13 mouse cellular contexts compared by ENCODE assay signal in the genomic region with DNA sequence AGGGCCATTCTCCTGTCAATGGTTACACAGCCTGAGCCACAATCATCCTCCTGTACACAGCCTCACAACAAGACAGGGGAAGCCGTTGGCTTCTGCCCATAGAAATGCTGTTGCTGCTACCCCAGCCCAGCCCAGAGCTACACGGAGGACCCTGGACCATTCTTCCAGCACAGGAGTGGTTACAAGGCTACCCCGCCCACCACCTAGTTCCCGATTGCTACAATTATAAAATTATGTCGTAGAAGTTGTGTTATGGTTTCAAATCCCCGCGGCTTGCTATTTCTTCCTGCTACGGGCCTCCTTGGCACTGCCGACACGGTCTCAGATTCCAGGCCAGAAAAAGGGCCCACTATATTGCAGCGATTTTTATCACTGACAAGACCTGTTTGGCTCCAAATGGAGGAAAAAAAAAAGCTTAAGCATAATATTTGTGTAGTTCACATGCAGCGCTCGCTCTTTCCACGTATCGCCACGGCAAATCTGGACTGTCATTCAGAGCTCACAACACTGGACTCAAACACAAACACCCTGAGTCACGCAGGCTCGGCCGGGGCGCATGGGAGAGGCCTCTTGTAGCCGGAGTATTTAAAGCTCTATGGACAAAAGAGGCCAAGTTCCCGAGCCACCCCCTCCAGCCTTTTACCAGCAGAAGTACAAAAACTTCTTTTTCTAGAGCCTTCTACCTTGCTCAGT.
A peak's percentile ranks its signal among the peaks of the same experiment; 100 is the strongest.
DNase-seq lines count a peak whose midpoint lies in the region; ATAC-seq and TF ChIP-seq lines count a peak whose summit lies in the region.
"Had no signal": no experiment of that assay in that cellular context is flagged by ENCODE, and none has a peak within 500 bp of the region (broad histone marks: within the 10 kb centered on the region; RNA-seq: fewer than 3 reads in every experiment).

No protein-coding gene starts in this region.

- ATAC-seq in midbrain, embryonic 15.5 days (replicated peaks), result no peak
- peak; percentile 38 for ATAC-seq in embryonic facial prominence, embryonic 13.5 days (ENCODE audit: insufficient number of reproducible peaks, insufficient read depth, low FRiP score, low TSS enrichment, low read depth)
- ATAC-seq in intestine, embryonic 16.5 days, result peak; percentile 27; the same call in 1 of the 2 replicates
- ATAC-seq: liver, postnatal 0 days had no signal

- no peak for TF ChIP-seq POLR2A in kidney, adult 2 months (IDR thresholded peaks at IDR 0.05; ENCODE audit: low read depth, low read length)

- H3K4me1 ChIP-seq in midbrain, embryonic 10.5 days, result peaks cover 25% of the 10 kb centered on the region
- peaks cover 7% of the 10 kb centered on the region; the same call in 1 of the 2 replicates for H3K4me1 ChIP-seq in midbrain, embryonic 15.5 days
- peaks cover 47% of the 10 kb centered on the region for H3K4me1 ChIP-seq in embryonic facial prominence, embryonic 13.5 days
- peaks cover 18% of the 10 kb centered on the region for H3K4me1 ChIP-seq in intestine, embryonic 16.5 days (ENCODE audit: control insufficient read depth, insufficient read depth, low read length)
- H3K4me1 ChIP-seq in kidney, adult 2 months (ENCODE audit: control insufficient read depth, insufficient read depth, low read length), result no peaks in the 10 kb centered on the region

- H3K9ac ChIP-seq in midbrain, embryonic 15.5 days, result no peak overlapping the region
- peak overlapping the region; percentile 51; the same call in 1 of the 2 replicates for H3K9ac ChIP-seq in embryonic facial prominence, embryonic 13.5 days
- H3K9ac ChIP-seq in intestine, embryonic 16.5 days (ENCODE audit: low read depth, low read length), result no peak overlapping the region
- H3K9ac ChIP-seq: liver, postnatal 0 days had no signal

- no peak overlapping the region for H3K4me3 ChIP-seq in midbrain, embryonic 10.5 days
- H3K4me3 ChIP-seq in midbrain, embryonic 15.5 days, result no peak overlapping the region
- H3K4me3 ChIP-seq in embryonic facial prominence, embryonic 13.5 days, result no peak overlapping the region
- no peak overlapping the region for H3K4me3 ChIP-seq in intestine, embryonic 16.5 days (ENCODE audit: low read length)
- no peak overlapping the region for H3K4me3 ChIP-seq in kidney, adult 2 months (ENCODE audit: insufficient read depth, low read depth, low read length)
- H3K4me3 ChIP-seq: erythroblast, embryonic 14.5 days had no signal

- TF ChIP-seq CTCF in kidney, adult 2 months (conservative IDR thresholded peaks at IDR 0.05; ENCODE audit: insufficient read depth, insufficient read length, low read depth, low read length), result no peak

- H3K27me3 ChIP-seq in midbrain, embryonic 10.5 days (ENCODE audit: low read depth, poor library complexity, severe bottlenecking), result 0 out of 2 replicates have a peak, but pooled peaks cover 16% of the 10 kb centered on the region
- 0 out of 2 replicates have a peak, but pooled peaks cover 3% of the 10 kb centered on the region for H3K27me3 ChIP-seq in midbrain, embryonic 15.5 days (replicated peaks)
- no peaks in the 10 kb centered on the region for H3K27me3 ChIP-seq in embryonic facial prominence, embryonic 13.5 days
- H3K27me3 ChIP-seq in intestine, embryonic 16.5 days (replicated peaks; ENCODE audit: control insufficient read depth, insufficient read depth, low read length), result no peaks in the 10 kb centered on the region
- H3K27me3 ChIP-seq in kidney, adult 2 months (replicated peaks; ENCODE audit: control insufficient read depth, insufficient read depth, low read length), result no peaks in the 10 kb centered on the region

- no peak overlapping the region for H3K4me2 ChIP-seq in midbrain, embryonic 15.5 days
- no peak overlapping the region for H3K4me2 ChIP-seq in embryonic facial prominence, embryonic 13.5 days
- H3K4me2 ChIP-seq in intestine, embryonic 16.5 days (ENCODE audit: low read depth, low read length), result peak overlapping the region; percentile 5; the same call in 1 of the 2 replicates

- 83% methylated on average over 22 of the region's 22 CpGs for WGBS in midbrain, embryonic 10.5 days
- 61% methylated on average over 22 of the region's 22 CpGs for WGBS in midbrain, embryonic 15.5 days
- 39% methylated on average over 22 of the region's 22 CpGs for WGBS in embryonic facial prominence, embryonic 13.5 days
- WGBS in intestine, embryonic 16.5 days, result 53% methylated on average over 22 of the region's 22 CpGs
- WGBS in kidney, adult 2 months, result 75% methylated on average over 22 of the region's 22 CpGs

- DNase-seq in midbrain, embryonic 10.5 days (ENCODE audit: low spot score), result no peak
- peak; percentile 50 for DNase-seq in lung, postnatal 25 days (ENCODE audit: low spot score)
- DNase-seq in cerebellum, adult 11-12 months, result no peak
- no peak for DNase-seq in kidney, adult 2 months
- no peak for DNase-seq in frontal cortex, postnatal 14 days (ENCODE audit: low spot score in 2 of 2)
- DNase-seq: cerebellum, adult 9-10 months; heart, postnatal 4 days; kidney, postnatal 36 days had no signal

- no peaks in the 10 kb centered on the region for H3K9me3 ChIP-seq in midbrain, embryonic 10.5 days (replicated peaks)
- no peaks in the 10 kb centered on the region for H3K9me3 ChIP-seq in midbrain, embryonic 15.5 days
- no peaks in the 10 kb centered on the region for H3K9me3 ChIP-seq in embryonic facial prominence, embryonic 13.5 days
- H3K9me3 ChIP-seq in intestine, embryonic 16.5 days (ENCODE audit: control insufficient read depth, low read length), result no peaks in the 10 kb centered on the region

- no peaks in the 10 kb centered on the region for H3K36me3 ChIP-seq in midbrain, embryonic 10.5 days
- no peaks in the 10 kb centered on the region for H3K36me3 ChIP-seq in midbrain, embryonic 15.5 days (replicated peaks)
- H3K36me3 ChIP-seq in embryonic facial prominence, embryonic 13.5 days, result peaks cover 32% of the 10 kb centered on the region
- no peaks in the 10 kb centered on the region for H3K36me3 ChIP-seq in intestine, embryonic 16.5 days (ENCODE audit: control insufficient read depth, insufficient read depth, low read length)
- no peaks in the 10 kb centered on the region for H3K36me3 ChIP-seq in kidney, adult 2 months (ENCODE audit: control insufficient read depth, insufficient read depth, low read length)

- H3K27ac ChIP-seq in midbrain, embryonic 10.5 days (replicated peaks), result peak overlapping the region; percentile 14; the same call in 1 of the 2 replicates
- no peak overlapping the region for H3K27ac ChIP-seq in midbrain, embryonic 15.5 days
- H3K27ac ChIP-seq in embryonic facial prominence, embryonic 13.5 days, result peak overlapping the region; percentile 89
- H3K27ac ChIP-seq in intestine, embryonic 16.5 days (ENCODE audit: low read length), result no peak overlapping the region
- H3K27ac ChIP-seq in kidney, adult 2 months (ENCODE audit: insufficient read depth, low read depth, low read length), result no peak overlapping the region

Comparison
In these comparisons a context has a peak if more than half of its experiments do, and no peak if none do; other contexts are left out.
1. H3K27ac ChIP-seq: peak in midbrain, embryonic 10.5 days (single experiment) and embryonic facial prominence, embryonic 13.5 days (single experiment); none in midbrain, embryonic 15.5 days (single experiment), intestine, embryonic 16.5 days (single experiment) and kidney, adult 2 months (single experiment).